Mouse (Mus musculus): Measurements from ENCODE around the gene Caprin1. TPM values are rescaled to one million over a fixed set of nuclear protein-coding genes. Genes with fewer than 3 reads are reported as not detected.

Caprin1 gene
- polyA plus RNA-seq, 2 experiments, result 71.3 to 118 TPM

- TF ChIP-seq EP300 (IDR thresholded peaks at IDR 0.05; ENCODE audit: low read depth), result no peak
- no peak for TF ChIP-seq CTCF (IDR thresholded peaks at IDR 0.05; ENCODE audit: low read depth)
These were observed 35.5 kb upstream of the Caprin1 start for GRCm38 (mm10) chr2:103832899-103833298.

DNA sequence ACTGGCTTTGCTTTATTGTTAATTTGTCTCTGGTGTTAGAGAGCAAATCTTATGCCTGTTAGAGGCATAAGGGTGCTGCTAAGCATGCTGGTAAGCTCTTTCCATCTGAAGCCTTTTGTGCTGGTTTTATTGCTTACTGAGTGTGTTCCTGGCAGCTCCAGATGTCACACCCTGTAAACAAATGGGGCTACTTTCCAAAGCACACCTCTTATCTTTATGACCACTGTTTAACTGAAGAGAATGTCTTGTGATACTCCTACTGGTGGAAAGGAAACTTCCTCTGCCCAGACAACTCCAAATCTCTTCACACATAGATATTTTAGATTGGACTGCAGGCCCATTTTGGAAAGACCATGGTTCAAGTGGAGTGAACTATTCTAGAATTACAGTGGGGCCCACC lies 31.5 kb upstream of the Caprin1 start:
- no peak for DNase-seq (ENCODE audit: low read depth in 3 of 3, low spot score in 3 of 3)
- H3K36me3 ChIP-seq (replicated peaks; ENCODE audit: control insufficient read depth, insufficient read depth, low read depth), result no peaks in the 10 kb centered on the region
- H3K27ac ChIP-seq, result no peak overlapping the region
- peaks cover 0 to 10% of the 10 kb centered on the region in 2 experiments; a peak in 2 of 4 replicates for H3K4me1 ChIP-seq (replicated peaks; ENCODE audit: control insufficient read depth in 2 of 2, insufficient read depth in 2 of 2, low read length in 1 of 2)
- ATAC-seq (ENCODE audit: insufficient read depth), result no peak
- no peaks in the 10 kb centered on the region for H3K27me3 ChIP-seq (ENCODE audit: control insufficient read depth, insufficient read depth, low read length)
- H3K4me2 ChIP-seq (ENCODE audit: low read depth), result no peak overlapping the region
- no peaks in the 10 kb centered on the region for H3K9me3 ChIP-seq (ENCODE audit: control insufficient read depth, low read length)
- no peak overlapping the region for H3K4me3 ChIP-seq (ENCODE audit: insufficient read depth in 1 of 2, low read depth in 2 of 2, low read length in 2 of 2)
- TF ChIP-seq CTCF (IDR thresholded peaks at IDR 0.05; ENCODE audit: low read depth) (no peak), EP300 (IDR thresholded peaks at IDR 0.05; ENCODE audit: low read depth) (no peak)
- no peak overlapping the region for H3K9ac ChIP-seq (replicated peaks)

More at GRCm38 (mm10) chr2:103832899-103833298, 35.5 kb upstream of the Caprin1 start:
- H3K36me3 ChIP-seq (replicated peaks; ENCODE audit: control insufficient read depth, insufficient read depth, low read depth), result no peaks in the 10 kb centered on the region
- no peaks in the 10 kb centered on the region for H3K9me3 ChIP-seq (ENCODE audit: control insufficient read depth, low read length)
- H3K4me1 ChIP-seq (replicated peaks; ENCODE audit: control insufficient read depth in 2 of 2, insufficient read depth in 2 of 2, low read length in 1 of 2), result peaks cover 0 to 9% of the 10 kb centered on the region in 2 experiments; a peak in 2 of 4 replicates
- H3K27me3 ChIP-seq (ENCODE audit: control insufficient read depth, insufficient read depth, low read length), result no peaks in the 10 kb centered on the region
- peak; percentile 64 for ATAC-seq (ENCODE audit: insufficient read depth)
- no peak overlapping the region for H3K9ac ChIP-seq (replicated peaks)
- H3K27ac ChIP-seq, result no peak overlapping the region
- WGBS (ENCODE audit: insufficient replicate concordance), result 49% methylated on average over 5 of the region's 5 CpGs
- no peak overlapping the region for H3K4me3 ChIP-seq (ENCODE audit: insufficient read depth in 1 of 2, low read depth in 2 of 2, low read length in 2 of 2)
- no peak overlapping the region for H3K4me2 ChIP-seq (ENCODE audit: low read depth)
- DNase-seq (ENCODE audit: low read depth in 3 of 3, low spot score in 3 of 3), result no peak

- H3K27me3 ChIP-seq (ENCODE audit: control insufficient read depth, insufficient read depth, low read length), result no peaks in the 10 kb centered on the region
- ATAC-seq (ENCODE audit: insufficient read depth), result no peak
- peaks cover 0 to 6% of the 10 kb centered on the region in 2 experiments; a peak in 1 of 4 replicates for H3K4me1 ChIP-seq (replicated peaks; ENCODE audit: control insufficient read depth in 2 of 2, insufficient read depth in 2 of 2, low read length in 1 of 2)
- no peak overlapping the region for H3K4me3 ChIP-seq (ENCODE audit: insufficient read depth in 1 of 2, low read depth in 2 of 2, low read length in 2 of 2)
- H3K9me3 ChIP-seq (ENCODE audit: control insufficient read depth, low read length), result no peaks in the 10 kb centered on the region
- H3K27ac ChIP-seq, result no peak overlapping the region
- H3K4me2 ChIP-seq (ENCODE audit: low read depth), result no peak overlapping the region
- no peaks in the 10 kb centered on the region for H3K36me3 ChIP-seq (replicated peaks; ENCODE audit: control insufficient read depth, insufficient read depth, low read depth)
- DNase-seq (ENCODE audit: low read depth in 3 of 3, low spot score in 3 of 3), result no peak
- no peak overlapping the region for H3K9ac ChIP-seq (replicated peaks)
- 40% methylated on average over 4 of the region's 4 CpGs for WGBS (ENCODE audit: insufficient replicate concordance)
- TF ChIP-seq EP300 (IDR thresholded peaks at IDR 0.05; ENCODE audit: low read depth), result no peak
- TF ChIP-seq CTCF (IDR thresholded peaks at IDR 0.05; ENCODE audit: low read depth), result no peak
These were observed 27.5 kb upstream of the Caprin1 start for GRCm38 (mm10) chr2:103824916-103825315.

DNA sequence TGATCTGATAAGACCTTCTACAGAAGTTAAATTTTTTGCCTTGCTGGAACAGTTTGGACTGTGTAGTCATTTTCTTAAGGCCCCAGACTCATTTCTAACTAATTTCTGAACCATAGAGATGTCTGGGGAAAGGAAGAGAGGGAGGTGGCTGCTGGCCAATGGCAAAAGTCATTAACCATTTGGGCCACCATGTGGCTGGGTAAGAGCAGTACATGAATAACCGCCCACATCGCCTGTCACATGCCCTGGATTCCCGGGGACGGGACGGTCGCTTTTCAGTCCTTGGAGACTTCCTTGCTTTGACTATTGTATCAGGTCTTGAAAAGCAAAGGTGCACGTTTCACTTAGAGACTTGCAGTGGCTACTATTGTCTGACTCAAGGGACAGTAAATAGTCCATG lies 25.1 kb upstream of the Caprin1 start:
- Histone ChIP-seq H3K4me1 (replicated peaks; ENCODE audit: control insufficient read depth in 2 of 2, insufficient read depth in 2 of 2, low read length in 1 of 2) (peaks cover 0 to 2% of the 10 kb centered on the region in 2 experiments; a peak in 1 of 4 replicates), H3K4me3 (ENCODE audit: insufficient read depth in 1 of 2, low read depth in 2 of 2, low read length in 2 of 2) (no peak overlapping the region), H3K4me2 (ENCODE audit: low read depth) (no peak overlapping the region), H3K9me3 (ENCODE audit: control insufficient read depth, low read length) (no peaks in the 10 kb centered on the region), H3K27me3 (ENCODE audit: control insufficient read depth, insufficient read depth, low read length) (no peaks in the 10 kb centered on the region), H3K27ac (no peak overlapping the region), H3K9ac (replicated peaks) (no peak overlapping the region), H3K36me3 (replicated peaks; ENCODE audit: control insufficient read depth, insufficient read depth, low read depth) (no peaks in the 10 kb centered on the region)
- TF ChIP-seq EP300 (IDR thresholded peaks at IDR 0.05; ENCODE audit: low read depth) (no peak), CTCF (IDR thresholded peaks at IDR 0.05; ENCODE audit: low read depth) (no peak)
- DNase-seq (ENCODE audit: low read depth in 3 of 3, low spot score in 3 of 3) (no peak), ATAC-seq (ENCODE audit: insufficient read depth) (no peak)
- 60% methylated on average over 7 of the region's 7 CpGs for WGBS (ENCODE audit: insufficient replicate concordance)

DNA sequence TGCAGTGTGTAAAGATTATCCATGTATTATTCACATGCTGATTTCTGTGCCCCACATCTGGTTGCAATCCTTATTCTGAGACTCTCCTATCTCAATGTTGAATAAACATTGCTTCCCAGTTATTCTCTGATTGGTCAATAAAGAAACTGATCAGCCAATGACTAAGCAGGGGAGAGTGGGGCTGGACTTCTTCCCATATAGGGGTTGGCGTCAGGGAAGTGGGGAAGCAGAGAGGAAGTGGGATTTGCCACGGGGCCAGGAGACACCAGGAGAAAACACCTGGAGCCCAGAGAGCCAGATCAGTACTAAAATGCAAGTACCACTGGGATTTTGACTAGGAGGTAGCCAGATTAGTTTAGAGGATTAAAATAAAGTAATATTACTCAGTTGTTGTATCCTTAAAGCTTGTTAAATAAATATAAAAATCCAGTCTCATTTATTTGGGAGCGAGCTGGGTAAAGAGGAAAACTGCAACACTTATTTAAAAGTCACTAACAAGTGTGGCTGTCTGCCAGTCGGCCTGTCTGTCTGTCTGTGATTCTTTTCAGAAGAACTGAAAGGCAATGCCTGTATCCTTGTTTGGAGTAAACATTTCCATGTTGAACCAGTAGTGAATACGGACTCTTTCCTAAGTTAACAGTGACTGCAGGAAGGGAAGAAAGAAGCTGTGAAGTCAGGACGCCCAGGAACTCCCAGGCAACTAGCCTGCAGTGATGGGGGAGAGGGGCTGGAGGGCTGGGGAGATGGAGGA lies 19.9 kb upstream of the Caprin1 start:
- WGBS (ENCODE audit: insufficient replicate concordance), result 27% methylated on average over 6 of the region's 6 CpGs
- H3K27ac ChIP-seq, result no peak overlapping the region

More for the DNA sequence above, 19.9 kb upstream of the Caprin1 start:
- Histone ChIP-seq H3K4me1 (replicated peaks; ENCODE audit: control insufficient read depth in 2 of 2, insufficient read depth in 2 of 2, low read length in 1 of 2) (no peaks in the 10 kb centered on the region), H3K27me3 (ENCODE audit: control insufficient read depth, insufficient read depth, low read length) (no peaks in the 10 kb centered on the region), H3K9ac (replicated peaks) (no peak overlapping the region), H3K4me3 (ENCODE audit: insufficient read depth in 1 of 2, low read depth in 2 of 2, low read length in 2 of 2) (no peak overlapping the region), H3K9me3 (ENCODE audit: control insufficient read depth, low read length) (no peaks in the 10 kb centered on the region), H3K36me3 (replicated peaks; ENCODE audit: control insufficient read depth, insufficient read depth, low read depth) (no peaks in the 10 kb centered on the region), H3K4me2 (ENCODE audit: low read depth) (peak overlapping the region; percentile 28)
- ATAC-seq (ENCODE audit: insufficient read depth) (no peak), DNase-seq (ENCODE audit: low read depth in 3 of 3, low spot score in 3 of 3) (no peak)
- TF ChIP-seq EP300 (IDR thresholded peaks at IDR 0.05; ENCODE audit: low read depth) (no peak), CTCF (IDR thresholded peaks at IDR 0.05; ENCODE audit: low read depth) (no peak)
